ENCODE assay signal across 13 mouse cellular contexts in genomic region chr16:92639093-92639492, GRCm38 (mm10).
DNase-seq lines count a peak whose midpoint lies in the region; ATAC-seq and TF ChIP-seq lines count a peak whose summit lies in the region.
"Had no signal": no experiment of that assay in that cellular context is flagged by ENCODE, and none has a peak within 500 bp of the region (broad histone marks: within the 10 kb centered on the region; RNA-seq: fewer than 3 reads in every experiment).

No protein-coding gene starts in this region.

- H3K36me3 ChIP-seq in liver, embryonic 13.5 days: peaks cover 25% of the 10 kb centered on the region
- H3K36me3 ChIP-seq in stomach, postnatal 0 days (ENCODE audit: control insufficient read depth, insufficient read depth, low read length): no peaks in the 10 kb centered on the region
- H3K36me3 ChIP-seq in heart, adult 2 months (ENCODE audit: control insufficient read depth, insufficient read depth, low read length): no peaks in the 10 kb centered on the region
- H3K36me3 ChIP-seq: limb, embryonic 13.5 days had no signal

- H3K9ac ChIP-seq in liver, embryonic 13.5 days: no peak overlapping the region
- H3K9ac ChIP-seq in stomach, postnatal 0 days (ENCODE audit: low read length): no peak overlapping the region
- no peak overlapping the region for H3K9ac ChIP-seq in heart, adult 2 months (ENCODE audit: low read depth, low read length)
- H3K9ac ChIP-seq: limb, embryonic 13.5 days had no signal

- H3K4me3 ChIP-seq in liver, embryonic 13.5 days (replicated peaks): no peak overlapping the region
- H3K4me3 ChIP-seq in stomach, postnatal 0 days (ENCODE audit: low read depth, low read length): no peak overlapping the region
- H3K4me3 ChIP-seq in heart, adult 2 months: no peak overlapping the region
- H3K4me3 ChIP-seq: limb, embryonic 13.5 days had no signal

- no peak for TF ChIP-seq CTCF in stomach, postnatal 0 days (IDR thresholded peaks at IDR 0.05; ENCODE audit: low read depth)
- no peak for TF ChIP-seq CTCF in heart, adult 2 months (IDR thresholded peaks at IDR 0.05)

- no peak for TF ChIP-seq EP300 in stomach, postnatal 0 days (optimal IDR thresholded peaks at IDR 0.05)
- TF ChIP-seq EP300 in heart, adult 2 months (IDR thresholded peaks at IDR 0.05; ENCODE audit: insufficient read depth, low read depth, low read length): no peak

- no peak for TF ChIP-seq POLR2A in heart, adult 2 months (IDR thresholded peaks at IDR 0.05; ENCODE audit: insufficient read depth, low read depth, low read length)

- no peaks in the 10 kb centered on the region for H3K79me2 ChIP-seq in heart, adult 2 months (replicated peaks; ENCODE audit: control insufficient read depth, insufficient read depth, low read length)

- ATAC-seq in liver, embryonic 13.5 days (ENCODE audit: low read depth): peak; percentile 58; the same call in 1 of the 2 replicates
- ATAC-seq in stomach, postnatal 0 days (ENCODE audit: low FRiP score, low TSS enrichment): peak; percentile 65; the same call in 1 of the 2 replicates
- ATAC-seq: CD4-positive, CD25-positive, alpha-beta regulatory T cell, adult 4 months had no signal

- H3K4me1 ChIP-seq in liver, embryonic 13.5 days (replicated peaks): no peaks in the 10 kb centered on the region; the same call in 1 of the 2 replicates
- H3K4me1 ChIP-seq in stomach, postnatal 0 days (replicated peaks; ENCODE audit: control insufficient read depth, insufficient read depth): no peaks in the 10 kb centered on the region
- no peaks in the 10 kb centered on the region for H3K4me1 ChIP-seq in heart, adult 2 months (ENCODE audit: control insufficient read depth, insufficient read depth, low read length)

- peak; percentile 52 for DNase-seq in lung, postnatal 36 days
- DNase-seq in lung, postnatal 10 days: no peak
- DNase-seq in c-Kit-positive CD71-positive TER-119-negative erythroid progenitor cells, embryonic 14.5 days (ENCODE audit: low read depth): peak; percentile 7
- DNase-seq in liver, embryonic 13.5 days: no peak
- DNase-seq in stomach, postnatal 0 days (ENCODE audit: low spot score): peak; percentile 63
- no peak for DNase-seq in heart, adult 2 months
- DNase-seq in frontal cortex, postnatal 25 days (ENCODE audit: low spot score in 2 of 2): no peak
- DNase-seq: cerebellum, postnatal 14 days; kidney, postnatal 10 days; right cerebral cortex, postnatal 4 days had no signal

- H3K27me3 ChIP-seq in liver, embryonic 13.5 days: no peaks in the 10 kb centered on the region
- H3K27me3 ChIP-seq in stomach, postnatal 0 days (ENCODE audit: control insufficient read depth, insufficient read depth, low read length): no peaks in the 10 kb centered on the region
- no peaks in the 10 kb centered on the region for H3K27me3 ChIP-seq in heart, adult 2 months (ENCODE audit: control insufficient read depth, insufficient read depth, low read length)
- H3K27me3 ChIP-seq: limb, embryonic 13.5 days had no signal

- H3K9me3 ChIP-seq in liver, embryonic 13.5 days (replicated peaks): no peaks in the 10 kb centered on the region
- H3K9me3 ChIP-seq in stomach, postnatal 0 days (ENCODE audit: control insufficient read depth, low read length): no peaks in the 10 kb centered on the region
- H3K9me3 ChIP-seq: limb, embryonic 13.5 days had no signal

- intact Hi-C loops in heart, adult 2 months (cut with DNase I): no loop called here

- no peak overlapping the region for H3K4me2 ChIP-seq in liver, embryonic 13.5 days
- no peak overlapping the region for H3K4me2 ChIP-seq in stomach, postnatal 0 days (replicated peaks; ENCODE audit: low read depth)
- H3K4me2 ChIP-seq: limb, embryonic 13.5 days had no signal

- H3K27ac ChIP-seq in liver, embryonic 13.5 days: no peak overlapping the region
- H3K27ac ChIP-seq in stomach, postnatal 0 days (replicated peaks): no peak overlapping the region
- H3K27ac ChIP-seq in heart, adult 2 months: no peak overlapping the region
- H3K27ac ChIP-seq: limb, embryonic 13.5 days; macrophage had no signal

- WGBS in liver, embryonic 13.5 days (ENCODE audit: insufficient replicate concordance): 70% methylated on average over 8 of the region's 8 CpGs
- 52% methylated on average over 8 of the region's 8 CpGs for WGBS in stomach, postnatal 0 days
- 80% methylated on average over 8 of the region's 8 CpGs for WGBS in heart, adult 2 months

Comparison
In these comparisons a context has a peak if more than half of its experiments do, and no peak if none do; other contexts are left out.
1. DNase-seq: peak in lung, postnatal 36 days (single experiment), c-Kit-positive CD71-positive TER-119-negative erythroid progenitor cells, embryonic 14.5 days (single experiment) and stomach, postnatal 0 days (single experiment); none in lung, postnatal 10 days (single experiment), liver, embryonic 13.5 days (single experiment), heart, adult 2 months (0 of 2) and frontal cortex, postnatal 25 days (0 of 2).